Mouse (Mus musculus): ENCODE measurements around the gene Polr3b. TPM values are rescaled to one million over a fixed set of nuclear protein-coding genes. Genes with fewer than 3 reads are reported as not detected.

Polr3b gene
- polyA plus RNA-seq, 1 experiment from 2014 or later: 18.2 TPM

- WGBS: 84% methylated on average over 10 of the region's 10 CpGs
Observed at GRCm38 (mm10) chr10:84768766-84769165, 146.7 kb downstream of the Polr3b start.

GRCm38 (mm10) chr10:84772380-84773130 is 150.5 kb downstream of the Polr3b start:
- Histone ChIP-seq H3K36me3 (ENCODE audit: control insufficient read depth, insufficient read depth, low read length) (no peaks in the 10 kb centered on the region), H3K4me1 (replicated peaks; ENCODE audit: control insufficient read depth, insufficient read depth, low read length) (no peaks in the 10 kb centered on the region; the same call in 1 of the 2 replicates), H3K4me3 (ENCODE audit: low read depth, low read length) (no peak overlapping the region), H3K27me3 (ENCODE audit: control insufficient read depth, insufficient read depth, low read length) (no peaks in the 10 kb centered on the region), H3K4me2 (replicated peaks; ENCODE audit: low read depth, low read length) (no peak overlapping the region), H3K9me3 (ENCODE audit: control insufficient read depth, low read length) (no peaks in the 10 kb centered on the region), H3K27ac (ENCODE audit: low read depth, low read length) (no peak overlapping the region), H3K9ac (ENCODE audit: low read depth, low read length) (no peak overlapping the region)
- DNase-seq (ENCODE audit: low spot score) (peak; percentile 24), ATAC-seq (ENCODE audit: low FRiP score) (no peak)
- 93% methylated on average over 4 of the region's 4 CpGs for WGBS

More at GRCm38 (mm10) chr10:84768766-84769165, 146.7 kb downstream of the Polr3b start:
- Histone ChIP-seq H3K9ac (ENCODE audit: low read depth, low read length) (no peak overlapping the region), H3K27me3 (ENCODE audit: control insufficient read depth, insufficient read depth, low read length) (no peaks in the 10 kb centered on the region), H3K27ac (ENCODE audit: low read depth, low read length) (no peak overlapping the region), H3K4me1 (replicated peaks; ENCODE audit: control insufficient read depth, insufficient read depth, low read length) (peaks cover 3% of the 10 kb centered on the region; the same call in 1 of the 2 replicates), H3K9me3 (ENCODE audit: control insufficient read depth, low read length) (no peaks in the 10 kb centered on the region), H3K4me2 (replicated peaks; ENCODE audit: low read depth, low read length) (no peak overlapping the region), H3K4me3 (ENCODE audit: low read depth, low read length) (no peak overlapping the region), H3K36me3 (ENCODE audit: control insufficient read depth, insufficient read depth, low read length) (no peaks in the 10 kb centered on the region)
- ATAC-seq (ENCODE audit: low FRiP score): no peak
- no peak for DNase-seq (ENCODE audit: low spot score)

GRCm38 (mm10) chr10:84773889-84774288 is 151.8 kb downstream of the Polr3b start:
- Histone ChIP-seq H3K4me2 (replicated peaks; ENCODE audit: low read depth, low read length) (no peak overlapping the region), H3K9ac (ENCODE audit: low read depth, low read length) (no peak overlapping the region), H3K27ac (ENCODE audit: low read depth, low read length) (no peak overlapping the region), H3K9me3 (ENCODE audit: control insufficient read depth, low read length) (no peaks in the 10 kb centered on the region), H3K4me3 (ENCODE audit: low read depth, low read length) (no peak overlapping the region), H3K4me1 (replicated peaks; ENCODE audit: control insufficient read depth, insufficient read depth, low read length) (no peaks in the 10 kb centered on the region; the same call in 1 of the 2 replicates), H3K36me3 (ENCODE audit: control insufficient read depth, insufficient read depth, low read length) (no peaks in the 10 kb centered on the region), H3K27me3 (ENCODE audit: control insufficient read depth, insufficient read depth, low read length) (no peaks in the 10 kb centered on the region)
- WGBS: 90% methylated on average over 4 of the region's 4 CpGs
- DNase-seq (ENCODE audit: low spot score) (no peak), ATAC-seq (ENCODE audit: low FRiP score) (no peak)

- no peak for ATAC-seq (ENCODE audit: low FRiP score)
- H3K27me3 ChIP-seq (ENCODE audit: control insufficient read depth, insufficient read depth, low read length): no peaks in the 10 kb centered on the region
- 91% methylated on average over 12 of the region's 12 CpGs for WGBS
- H3K4me2 ChIP-seq (replicated peaks; ENCODE audit: low read depth, low read length): no peak overlapping the region
- no peak overlapping the region for H3K4me3 ChIP-seq (ENCODE audit: low read depth, low read length)
- no peaks in the 10 kb centered on the region for H3K9me3 ChIP-seq (ENCODE audit: control insufficient read depth, low read length)
- H3K36me3 ChIP-seq (ENCODE audit: control insufficient read depth, insufficient read depth, low read length): no peaks in the 10 kb centered on the region
- DNase-seq (ENCODE audit: low spot score): no peak
- no peak overlapping the region for H3K27ac ChIP-seq (ENCODE audit: low read depth, low read length)
- no peak overlapping the region for H3K9ac ChIP-seq (ENCODE audit: low read depth, low read length)
- H3K4me1 ChIP-seq (replicated peaks; ENCODE audit: control insufficient read depth, insufficient read depth, low read length): no peaks in the 10 kb centered on the region; the same call in 1 of the 2 replicates
Observed at GRCm38 (mm10) chr10:84774573-84774972, 152.5 kb downstream of the Polr3b start.

Other genes starting within 250 kb of the Polr3b start
- gene Nuak1, start 181.7 kb upstream of the Polr3b start, polyA plus RNA-seq (2014; fragmentation: Nextera tagmentation; extraction: Ambion mirVana): 5.1 and 5.7 TPM in 2 replicates
- 90.8 and 91.1 TPM in 2 replicates for gene Ckap4, start 88.2 kb upstream of the Polr3b start, polyA plus RNA-seq (2014; fragmentation: Nextera tagmentation; extraction: Ambion mirVana)
- gene Tcp11l2, start 45.7 kb upstream of the Polr3b start, polyA plus RNA-seq (2014; fragmentation: Nextera tagmentation; extraction: Ambion mirVana): 11.5 and 13.0 TPM in 2 replicates
- gene Rfx4, start 133.8 kb downstream of the Polr3b start, polyA plus RNA-seq (2014; fragmentation: Nextera tagmentation; extraction: Ambion mirVana): 65.9 and 66.5 TPM in 2 replicates